Mouse (Mus musculus) MEL (cell line): ENCODE measurements at regions not wholly inside any gene's neighbourhood (a gene's known extent, or its start where the extent isn't known, plus 50 kb on each side); places are given as distances from the start of the nearest gene placed in this dataset.

Experiments
- CTCF ChIP-seq, 3 experiments: IDR thresholded peaks in 2 of 3; conservative IDR thresholded peaks in 1 of 3; 2 replicates each; pipeline ENCODE4 v1.5.1; 2011 to 2012; ENCODE audit warnings: low read length in 3 of 3, low read depth in 2 of 3, mild to moderate bottlenecking in 2 of 3, improper control_type of control experiment in 1 of 3, inconsistent platforms in 1 of 3, mixed read lengths in 1 of 3, moderate library complexity in 1 of 3; ENCODE audit not compliant: control insufficient read depth in 1 of 3, insufficient read depth in 1 of 3, poor library complexity in 1 of 3, severe bottlenecking in 1 of 3
- E2F4 ChIP-seq: IDR thresholded peaks from 2 replicates; pipeline ENCODE4 v1.6.1; 2011; ENCODE audit warnings: low read depth, low read length, improper control_type of control experiment, borderline replicate concordance
- EP300 ChIP-seq, 2 experiments: IDR thresholded peaks; 2 replicates each; pipeline ENCODE4 v1.6.1; 2011; ENCODE audit warnings: improper control_type of control experiment in 2 of 2, low read length in 2 of 2, low read depth in 1 of 2, mild to moderate bottlenecking in 1 of 2
- GATA1 ChIP-seq: IDR thresholded peaks from 2 replicates; pipeline ENCODE4 v1.6.1; 2011; ENCODE audit warnings: low read depth, low read length, improper control_type of control experiment
- HCFC1 ChIP-seq: IDR thresholded peaks from 2 replicates; pipeline ENCODE4 v1.6.1; 2012; ENCODE audit warnings: low read depth, mild to moderate bottlenecking, inconsistent platforms, low read length, improper control_type of control experiment, moderate library complexity
- MAZ ChIP-seq: IDR thresholded peaks from 2 replicates; pipeline ENCODE4 v1.6.1; 2012; ENCODE audit warnings: low read depth, mild to moderate bottlenecking, inconsistent platforms, low read length, improper control_type of control experiment
- MXI1 ChIP-seq: IDR thresholded peaks from 2 replicates; pipeline ENCODE4 v1.6.1; 2011; ENCODE audit warnings: mild to moderate bottlenecking, low read depth, low read length, improper control_type of control experiment
- POLR2A ChIP-seq, 2 experiments: IDR thresholded peaks; 2 replicates each; pipeline ENCODE4 v1.6.1; 2011 to 2012; ENCODE audit warnings: low read length in 2 of 2, mild to moderate bottlenecking in 2 of 2, control low read depth in 1 of 2, improper control_type of control experiment in 1 of 2, low read depth in 1 of 2, moderate library complexity in 1 of 2; ENCODE audit not compliant: control insufficient read depth in 1 of 2, insufficient read depth in 1 of 2, poor library complexity in 1 of 2
- POLR2AphosphoS2 ChIP-seq: IDR thresholded peaks from 2 replicates; pipeline ENCODE4 v1.6.1; 2011; ENCODE audit warnings: low read length, improper control_type of control experiment
- SIN3A ChIP-seq: IDR thresholded peaks from 2 replicates; pipeline ENCODE4 v1.6.1; 2012; ENCODE audit warnings: low read length, improper control_type of control experiment, inconsistent platforms

DNA sequence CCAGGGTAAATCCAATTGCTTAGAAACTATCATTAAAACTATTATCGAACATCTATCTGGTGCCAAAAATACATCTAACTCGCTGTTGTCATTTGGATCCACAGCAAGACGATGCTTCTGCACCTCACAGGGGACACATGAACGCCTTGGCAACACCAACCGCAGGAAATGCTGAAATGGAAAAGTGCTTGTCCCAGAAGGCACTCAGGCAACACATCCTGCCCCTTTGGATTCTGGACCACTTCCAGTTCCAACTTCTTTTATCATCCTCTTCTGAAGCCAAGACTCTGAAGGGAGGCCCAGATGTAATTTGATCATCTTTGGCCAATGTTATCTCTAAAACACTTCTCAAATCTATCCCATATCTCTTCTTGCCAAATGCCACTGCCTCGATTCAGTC is 79.4 kb upstream of the Acvr2a start:
- TF ChIP-seq MXI1 (no peak), CTCF (IDR thresholded peaks at IDR 0.05 in 2 of 3, conservative IDR thresholded peaks at IDR 0.05 in 1 of 3; ENCODE audit: control insufficient read depth in 1 of 3, insufficient read depth in 1 of 3, low read depth in 2 of 3, low read length in 3 of 3, poor library complexity in 1 of 3, severe bottlenecking in 1 of 3) (no peak), POLR2A (IDR thresholded peaks at IDR 0.05; ENCODE audit: control insufficient read depth in 1 of 2, insufficient read depth in 1 of 2, low read depth in 1 of 2, low read length in 2 of 2, poor library complexity in 1 of 2) (no peak), E2F4 (no peak), MAZ (no peak), EP300 (IDR thresholded peaks at IDR 0.05; ENCODE audit: low read depth in 1 of 2, low read length in 2 of 2) (no peak), GATA1 (no peak), HCFC1 (no peak), SIN3A (no peak), POLR2AphosphoS2 (no peak)
